Mouse (Mus musculus) kidney, adult 2 months (tissue): ENCODE measurements around the gene Golm1.

ENCODE experiments used
- CTCF ChIP-seq: fragments of 200-500 bp; conservative IDR thresholded peaks from 2 replicates; pipeline ENCODE4 v1.5.1; 2011; ENCODE audit warnings: low read depth, mild to moderate bottlenecking, control low read depth, low read length, moderate library complexity, mixed read lengths; ENCODE audit not compliant: insufficient read depth, insufficient read length
- POLR2A ChIP-seq: fragments of 200-500 bp; IDR thresholded peaks from one replicate; pipeline ENCODE4 v1.6.1; 2011; ENCODE audit warnings: low read depth, low read length, control low read depth

DNA sequence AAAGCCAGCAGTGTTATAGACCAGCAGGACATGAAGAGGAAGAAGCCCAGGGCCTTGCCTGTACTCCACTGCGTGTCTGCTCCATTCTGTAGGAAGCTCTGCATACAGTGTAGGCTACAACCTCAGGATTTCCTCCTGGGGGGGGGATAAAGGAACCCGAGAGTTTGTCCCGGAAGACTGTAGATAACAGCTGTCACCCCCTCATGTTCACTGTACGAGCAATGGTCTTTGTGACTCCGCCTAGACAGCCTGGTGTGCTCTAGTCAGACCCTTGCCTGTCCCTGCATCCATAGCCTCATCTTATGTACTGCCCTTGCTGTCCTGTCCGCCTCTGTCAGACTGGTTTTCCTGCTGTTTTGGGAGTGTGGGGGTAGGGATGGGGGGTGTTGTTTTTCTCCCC is 57.1 kb downstream of the Golm1 start:
- TF ChIP-seq CTCF (no peak), POLR2A (no peak)
